Mouse (Mus musculus) lung, embryonic 16.5 days (tissue): ENCODE measurements around the gene Sumf1. TPM values are rescaled to one million over a fixed set of nuclear protein-coding genes. Genes with fewer than 3 reads are reported as not detected.

Experiments used
- ATAC-seq: fragments of 200-750 bp; cut with Nextera tagmentation; 2 replicates; pipeline ENCODE4 v1.8.0; 2017; ENCODE audit warnings: low read depth, mild to moderate bottlenecking, moderate library complexity
- H3K27ac ChIP-seq: fragments of 300-500 bp; sonication (generic); 2 replicates; pipeline ENCODE4 v1.5.1; 2014; ENCODE audit warnings: mild to moderate bottlenecking, control low read depth, low read length
- H3K27me3 ChIP-seq: fragments of 300-500 bp; sonication (generic); 2 replicates; pipeline ENCODE4 v1.6.1; 2014; ENCODE audit warnings: low read depth, low read length, mixed read lengths; ENCODE audit not compliant: control insufficient read depth, insufficient read depth
- H3K36me3 ChIP-seq: fragments of 300-500 bp; sonication (generic); 2 replicates; pipeline ENCODE4 v1.6.1; 2014; ENCODE audit warnings: low read length; ENCODE audit not compliant: control insufficient read depth, insufficient read depth
- H3K4me1 ChIP-seq: fragments of 300-500 bp; sonication (generic); replicated peaks from 2 replicates; pipeline ENCODE4 v1.6.1; 2014; ENCODE audit warnings: low read length, mixed read lengths; ENCODE audit not compliant: control insufficient read depth, insufficient read depth
- H3K4me2 ChIP-seq: fragments of 300-500 bp; sonication (generic); 2 replicates; pipeline ENCODE4 v1.6.1; 2014; ENCODE audit warnings: low read depth, low read length, control low read depth
- H3K4me3 ChIP-seq: fragments of 300-500 bp; sonication (generic); 2 replicates; pipeline ENCODE4 v1.5.1; 2014; ENCODE audit warnings: mild to moderate bottlenecking, low read length, control low read depth
- H3K9ac ChIP-seq: fragments of 300-500 bp; sonication (generic); 2 replicates; pipeline ENCODE4 v1.6.1; 2014; ENCODE audit warnings: low read length, control low read depth
- H3K9me3 ChIP-seq: fragments of 300-500 bp; sonication (generic); 2 replicates; pipeline ENCODE4 v1.6.1; 2016; ENCODE audit warnings: low read length; ENCODE audit not compliant: control insufficient read depth
- WGBS: fragments of 180-500 bp; shearing (Covaris S2); extraction: QIAGEN DNeasy Blood & Tissue Kit; methylation state at CpG from one replicate; pipeline ENCODE4 v1.1.7; 2014; 5-methylcytosine and 5-hydroxymethylcytosine counted together
- polyA plus RNA-seq: library from polyadenylated mRNA; unstranded; fragments of >200 nt; fragmentation: Nextera tagmentation; extraction: Ambion mirVana; gene quantifications from 2 replicates; pipeline ENCODE4 v1.2.1, GENCODE M21; 2015

Sumf1 gene
- polyA plus RNA-seq, 1 experiment from 2014 or later: 26.7 TPM

DNA sequence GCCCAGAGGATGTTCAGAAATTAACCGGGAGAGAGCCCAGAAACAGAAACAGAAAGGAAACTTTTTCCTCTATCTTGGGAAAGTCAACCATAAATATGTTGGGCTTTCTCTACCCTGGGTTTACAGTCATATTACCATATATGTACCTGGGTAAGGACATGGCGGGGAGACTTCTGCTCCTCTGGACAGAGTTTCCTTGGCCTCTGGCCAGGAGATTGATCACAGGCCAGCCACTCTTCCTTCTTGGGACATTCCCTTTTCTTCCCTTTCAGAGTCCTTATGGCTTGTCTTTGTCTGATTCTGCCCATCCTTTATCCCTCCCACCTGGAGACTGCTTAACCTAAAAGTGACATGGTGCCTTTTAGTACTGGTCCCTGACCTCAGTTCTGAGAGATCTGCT lies 39.6 kb upstream of the Sumf1 start:
- no peak for ATAC-seq
- no peak overlapping the region for H3K27ac ChIP-seq
- WGBS: 75% methylated on average over 2 of the region's 2 CpGs

DNA sequence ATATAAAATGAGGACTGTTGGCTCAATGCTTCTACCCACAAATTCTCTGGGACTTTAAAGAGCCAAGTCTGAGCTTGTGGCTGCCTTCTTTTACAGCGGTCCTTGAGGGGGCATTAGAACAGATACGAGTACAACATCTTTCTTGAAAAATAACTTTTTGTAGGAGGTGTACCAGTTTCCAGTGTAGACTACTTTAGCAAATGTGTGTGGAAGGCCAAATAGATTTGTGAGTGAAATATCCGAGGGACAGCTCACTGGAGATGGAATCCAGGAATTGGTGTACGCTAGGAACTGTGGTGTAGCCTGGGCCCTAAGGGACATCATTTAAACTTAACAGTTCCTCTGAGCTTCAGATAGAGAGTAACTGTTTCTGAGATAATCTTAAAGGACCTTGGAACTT lies 39.0 kb upstream of the Sumf1 start:
- no peak for ATAC-seq
- H3K4me1 ChIP-seq: no peaks in the 10 kb centered on the region; the same call in 1 of the 2 replicates

More for the DNA sequence above, 39.6 kb upstream of the Sumf1 start:
- Histone ChIP-seq H3K4me3 (no peak overlapping the region), H3K4me2 (no peak overlapping the region), H3K4me1 (no peaks in the 10 kb centered on the region; the same call in 1 of the 2 replicates), H3K27me3 (no peaks in the 10 kb centered on the region), H3K9me3 (no peaks in the 10 kb centered on the region), H3K36me3 (no peaks in the 10 kb centered on the region), H3K9ac (no peak overlapping the region)

DNA sequence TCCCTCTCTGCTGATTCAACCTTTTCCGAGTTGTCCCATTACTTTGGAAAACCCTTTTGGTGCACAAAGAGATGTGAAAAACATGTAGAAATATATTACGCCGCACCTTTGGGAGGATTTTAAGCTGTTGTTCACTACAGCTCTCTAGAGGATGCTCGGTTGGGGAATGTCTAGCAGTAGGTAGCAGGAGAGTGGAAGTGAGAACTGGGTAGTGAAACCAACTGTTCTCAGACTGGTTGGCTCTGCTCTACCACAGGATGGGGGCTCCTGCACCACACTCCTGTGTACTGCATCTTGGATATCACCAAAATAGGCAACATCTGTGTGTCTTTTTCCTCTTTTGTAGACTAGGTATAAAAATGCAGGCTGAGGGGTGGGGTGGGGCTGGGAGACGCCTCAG lies 37.5 kb upstream of the Sumf1 start:
- Histone ChIP-seq H3K4me2 (no peak overlapping the region), H3K9me3 (no peaks in the 10 kb centered on the region), H3K27ac (no peak overlapping the region), H3K9ac (no peak overlapping the region), H3K4me1 (no peaks in the 10 kb centered on the region; the same call in 1 of the 2 replicates), H3K36me3 (no peaks in the 10 kb centered on the region), H3K4me3 (no peak overlapping the region), H3K27me3 (no peaks in the 10 kb centered on the region)
- WGBS: 84% methylated on average over 5 of the region's 5 CpGs
- ATAC-seq: no peak

More for the DNA sequence above, 39.0 kb upstream of the Sumf1 start:
- H3K9me3 ChIP-seq: no peaks in the 10 kb centered on the region
- no peaks in the 10 kb centered on the region for H3K27me3 ChIP-seq
- no peak overlapping the region for H3K27ac ChIP-seq
- H3K9ac ChIP-seq: no peak overlapping the region
- H3K4me3 ChIP-seq: no peak overlapping the region
- H3K36me3 ChIP-seq: no peaks in the 10 kb centered on the region
- WGBS: 95% methylated on average over 4 of the region's 4 CpGs
- no peak overlapping the region for H3K4me2 ChIP-seq

DNA sequence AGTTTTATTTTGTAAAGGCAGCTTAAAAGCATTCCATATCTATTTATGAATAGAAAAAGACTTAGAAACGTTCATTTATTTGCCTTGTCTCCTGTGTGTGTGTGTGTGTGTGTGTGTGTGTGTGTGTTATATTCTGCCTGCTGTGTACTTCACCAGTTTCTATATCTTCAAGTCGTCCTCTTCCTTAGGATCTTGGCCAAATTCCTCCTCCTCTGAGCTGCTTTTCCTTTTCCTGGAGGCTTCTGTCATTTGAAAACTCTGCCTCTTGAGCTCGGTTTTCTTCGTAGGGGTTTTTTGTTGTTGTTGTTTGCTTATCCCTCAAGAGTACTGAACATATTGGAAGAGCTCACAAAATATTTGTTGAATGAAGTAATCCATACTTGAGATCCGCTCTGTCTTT lies 37.1 kb upstream of the Sumf1 start:
- H3K36me3 ChIP-seq: no peaks in the 10 kb centered on the region
- ATAC-seq: no peak
- no peak overlapping the region for H3K27ac ChIP-seq
- WGBS: 36% methylated on average over 5 of the region's 5 CpGs
- no peaks in the 10 kb centered on the region for H3K27me3 ChIP-seq
- H3K9me3 ChIP-seq: no peaks in the 10 kb centered on the region
- H3K9ac ChIP-seq: no peak overlapping the region
- no peak overlapping the region for H3K4me2 ChIP-seq
- no peaks in the 10 kb centered on the region; the same call in 1 of the 2 replicates for H3K4me1 ChIP-seq
- no peak overlapping the region for H3K4me3 ChIP-seq

DNA sequence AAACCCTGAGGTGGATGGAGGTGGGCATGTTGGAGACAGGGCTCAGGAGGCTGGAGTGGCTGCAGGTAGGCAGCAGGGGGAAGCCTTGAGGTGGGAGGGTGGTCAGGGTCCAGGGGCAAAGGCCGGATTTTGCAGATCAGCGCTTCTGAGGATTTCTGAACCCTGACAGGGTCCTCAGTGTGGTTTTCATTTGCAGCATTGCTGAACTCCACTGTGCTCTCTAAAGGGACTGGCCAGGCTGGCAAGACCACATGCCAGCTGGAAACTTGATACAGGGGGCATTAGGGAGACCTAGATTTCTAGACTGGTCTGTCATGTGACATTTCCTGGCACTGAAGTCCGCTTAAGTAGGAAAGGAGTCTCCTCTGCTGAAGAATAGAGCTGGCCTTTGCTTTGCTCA lies 32.6 kb upstream of the Sumf1 start:
- no peak overlapping the region for H3K9ac ChIP-seq
- H3K27ac ChIP-seq: no peak overlapping the region
- H3K4me1 ChIP-seq: peaks cover 15% of the 10 kb centered on the region
- H3K9me3 ChIP-seq: no peaks in the 10 kb centered on the region
- H3K36me3 ChIP-seq: no peaks in the 10 kb centered on the region
- WGBS: 74% methylated on average over 3 of the region's 3 CpGs
- no peaks in the 10 kb centered on the region for H3K27me3 ChIP-seq
- no peak for ATAC-seq
- no peak overlapping the region for H3K4me3 ChIP-seq
- no peak overlapping the region for H3K4me2 ChIP-seq

DNA sequence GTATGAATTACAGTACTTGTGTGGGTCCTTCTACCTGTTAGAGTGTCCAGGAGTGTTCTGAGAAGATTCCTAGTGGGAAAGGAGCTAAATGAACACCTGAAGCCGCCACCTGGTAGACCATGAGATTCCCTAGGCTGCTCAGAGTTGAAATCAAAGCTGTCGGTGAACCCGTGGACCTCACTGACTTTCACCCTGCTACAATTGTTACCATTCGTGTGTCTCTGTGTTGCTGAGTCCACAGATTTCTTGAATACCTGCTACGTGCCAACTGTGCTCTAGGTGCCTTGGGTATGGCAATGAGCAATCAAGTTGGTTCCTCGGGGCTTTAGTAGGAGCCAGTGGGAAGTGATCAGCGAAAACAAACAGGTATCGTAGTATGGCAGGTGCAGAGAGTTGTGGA lies 31.4 kb upstream of the Sumf1 start:
- Histone ChIP-seq H3K4me2 (no peak overlapping the region), H3K4me3 (no peak overlapping the region), H3K9me3 (no peaks in the 10 kb centered on the region), H3K27ac (no peak overlapping the region), H3K9ac (no peak overlapping the region), H3K36me3 (no peaks in the 10 kb centered on the region), H3K27me3 (no peaks in the 10 kb centered on the region), H3K4me1 (peaks cover 17% of the 10 kb centered on the region)
- WGBS: 81% methylated on average over 8 of the region's 8 CpGs
- ATAC-seq: no peak

DNA sequence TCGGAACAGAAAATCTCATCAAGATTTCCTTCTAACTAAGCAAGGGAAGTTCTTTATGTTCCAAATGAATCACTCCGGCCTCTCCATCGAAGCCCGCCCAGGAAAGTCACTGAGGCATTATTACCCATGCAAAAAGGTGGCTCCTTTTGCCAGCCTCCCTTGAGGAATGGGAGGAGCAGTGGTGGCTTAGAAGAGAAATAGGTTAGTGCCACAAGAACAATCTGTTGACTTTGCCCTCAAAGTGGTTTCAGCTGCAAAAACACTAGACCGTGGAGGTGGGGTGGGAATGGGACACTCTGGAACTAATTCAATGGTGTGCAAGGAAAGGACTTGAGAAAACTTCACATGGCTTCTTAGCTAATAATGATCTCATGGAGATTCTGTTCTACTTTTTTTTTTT lies 30.7 kb upstream of the Sumf1 start:
- Histone ChIP-seq H3K9ac (no peak overlapping the region), H3K9me3 (no peaks in the 10 kb centered on the region), H3K27me3 (no peaks in the 10 kb centered on the region), H3K4me1 (peaks cover 23% of the 10 kb centered on the region), H3K27ac (peak overlapping the region; percentile 50; the same call in 1 of the 2 replicates), H3K4me3 (no peak overlapping the region), H3K36me3 (no peaks in the 10 kb centered on the region), H3K4me2 (no peak overlapping the region)
- no peak for ATAC-seq
- WGBS: 71% methylated on average over 5 of the region's 5 CpGs

DNA sequence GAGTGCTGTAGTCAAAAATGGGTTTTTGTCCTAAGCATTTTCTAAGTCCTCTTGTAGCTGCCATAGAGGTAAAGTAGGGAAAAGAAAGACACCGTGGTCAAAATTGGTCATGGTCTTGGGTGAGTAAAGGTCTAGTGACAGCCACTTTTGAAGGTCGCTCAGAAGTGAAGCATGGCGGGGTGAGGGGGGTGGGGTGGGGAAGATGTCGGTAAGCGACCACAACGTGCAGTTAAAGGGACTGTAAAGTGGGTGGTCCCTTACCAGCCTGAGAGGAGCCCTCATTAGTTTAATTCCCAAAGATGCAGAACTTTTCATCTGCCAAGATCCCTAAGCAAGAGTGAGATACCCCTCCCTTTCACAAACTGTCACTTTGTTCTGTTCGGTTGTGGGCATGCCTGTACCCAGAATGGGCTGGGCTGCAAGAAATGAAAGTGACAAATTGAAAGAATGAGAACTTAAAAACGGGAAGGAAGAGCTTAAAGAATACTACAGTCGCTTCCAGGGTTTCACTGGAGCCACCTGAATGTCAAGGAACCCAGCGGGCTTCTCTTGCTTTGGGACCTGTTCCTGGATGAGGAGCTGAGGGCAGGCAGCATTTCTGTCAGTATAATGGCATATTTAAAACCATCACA lies 29.0 kb upstream of the Sumf1 start:
- Histone ChIP-seq H3K9me3 (no peaks in the 10 kb centered on the region), H3K36me3 (no peaks in the 10 kb centered on the region), H3K4me1 (peaks cover 23% of the 10 kb centered on the region), H3K4me3 (peak overlapping the region; percentile 82), H3K9ac (peak overlapping the region; percentile 77), H3K4me2 (peak overlapping the region; percentile 70), H3K27ac (no peak overlapping the region), H3K27me3 (no peaks in the 10 kb centered on the region)
- ATAC-seq: no peak
- WGBS: 12% methylated on average over 10 of the region's 10 CpGs

DNA sequence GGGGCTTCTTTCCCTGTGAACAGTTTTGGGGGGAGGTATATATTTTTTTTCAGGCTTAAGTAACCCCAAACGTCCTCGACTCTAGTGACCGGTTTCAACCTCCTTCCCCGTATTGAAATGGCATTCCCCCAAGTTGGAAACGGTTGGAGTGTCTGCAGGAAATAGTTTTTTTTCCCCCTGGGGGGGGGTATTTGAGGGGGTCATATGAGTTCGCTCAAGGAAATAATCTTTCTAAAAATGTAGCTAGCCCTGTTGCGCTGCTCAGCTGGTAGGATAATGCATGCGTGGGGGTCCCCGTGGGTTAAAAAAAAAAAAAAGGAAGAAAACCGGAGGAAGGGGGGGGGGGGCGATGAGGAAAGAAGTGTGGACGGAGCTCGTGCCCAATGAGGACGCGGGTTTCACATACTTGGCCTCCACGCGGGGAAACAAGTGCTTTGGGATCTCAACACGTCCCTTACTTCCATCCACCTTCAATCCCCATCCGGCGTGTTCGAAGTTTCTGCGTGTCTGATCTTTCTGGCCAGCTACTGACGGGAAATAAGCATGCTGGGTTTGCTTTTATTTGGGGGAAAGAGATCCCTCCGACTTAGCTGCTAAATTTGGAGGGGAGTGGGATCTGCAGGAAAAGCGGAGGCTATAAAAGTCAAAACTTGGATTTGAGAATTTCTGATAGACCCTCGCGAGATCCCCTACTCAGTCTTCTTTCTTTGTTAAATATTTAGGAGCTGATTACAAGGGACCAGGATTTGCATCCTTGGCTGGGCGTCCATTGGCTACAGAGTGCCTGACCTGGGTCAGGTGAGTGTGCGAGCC lies 28.3 kb upstream of the Sumf1 start:
- H3K4me1 ChIP-seq: peaks cover 23% of the 10 kb centered on the region
- H3K9me3 ChIP-seq: no peaks in the 10 kb centered on the region
- under 1% methylated on average over 28 of the region's 29 CpGs for WGBS
- H3K36me3 ChIP-seq: no peaks in the 10 kb centered on the region
- peak overlapping the region; percentile 70 for H3K4me2 ChIP-seq
- H3K9ac ChIP-seq: peak overlapping the region; percentile 77
- peak overlapping the region; percentile 72 for H3K27ac ChIP-seq
- peak overlapping the region; percentile 82 for H3K4me3 ChIP-seq
- ATAC-seq: no peak
- no peaks in the 10 kb centered on the region for H3K27me3 ChIP-seq
